Mouse (Mus musculus) midbrain, embryonic 11.5 days (tissue): ENCODE data around the gene Rbms3. TPM values are rescaled to one million over a fixed set of nuclear protein-coding genes. Genes with fewer than 3 reads are reported as not detected.

ENCODE experiments used
- ATAC-seq: fragments of 200-750 bp; cut with Nextera tagmentation; 2 replicates; pipeline ENCODE4 v1.8.0; 2017; ENCODE audit warnings: moderate TSS enrichment, moderate library complexity; ENCODE audit not compliant: low FRiP score
- DNase-seq: peaks from one replicate; pipeline ENCODE4 v3.0.0; 2015; ENCODE audit warnings: low spot score; ENCODE audit errors: missing footprints
- H3K27ac ChIP-seq: fragments of 300-500 bp; sonication (generic); 2 replicates; pipeline ENCODE4 v1.5.1; 2014; ENCODE audit warnings: low read depth, low read length
- H3K27me3 ChIP-seq: fragments of 300-500 bp; sonication (generic); 2 replicates; pipeline ENCODE4 v1.6.1; 2014; ENCODE audit warnings: mild to moderate bottlenecking, low read length, moderate library complexity, mixed read lengths; ENCODE audit not compliant: control insufficient read depth, insufficient read depth
- H3K36me3 ChIP-seq: fragments of 300-500 bp; sonication (generic); 2 replicates; pipeline ENCODE4 v1.6.1; 2014; ENCODE audit warnings: mild to moderate bottlenecking, low read length, moderate library complexity, mixed read lengths; ENCODE audit not compliant: control insufficient read depth, insufficient read depth
- H3K4me1 ChIP-seq: fragments of 300-500 bp; sonication (generic); 2 replicates; pipeline ENCODE4 v1.6.1; 2014; ENCODE audit warnings: low read length; ENCODE audit not compliant: control insufficient read depth, insufficient read depth
- H3K4me2 ChIP-seq: fragments of 300-500 bp; sonication (generic); 2 replicates; pipeline ENCODE4 v1.6.1; 2014; ENCODE audit warnings: mild to moderate bottlenecking, moderate library complexity
- H3K4me3 ChIP-seq: fragments of 300-500 bp; sonication (generic); 2 replicates; pipeline ENCODE4 v1.5.1; 2014; ENCODE audit warnings: low read depth, low read length
- H3K9ac ChIP-seq: fragments of 300-500 bp; sonication (generic); 2 replicates; pipeline ENCODE4 v1.6.1; 2014; ENCODE audit warnings: low read length
- H3K9me3 ChIP-seq: fragments of 300-500 bp; sonication (generic); 2 replicates; pipeline ENCODE4 v1.6.1; 2016; ENCODE audit warnings: low read length; ENCODE audit not compliant: control insufficient read depth
- WGBS: fragments of 180-500 bp; shearing (Covaris S2); extraction: QIAGEN DNeasy Blood & Tissue Kit; methylation state at CpG from one replicate; pipeline ENCODE4 v1.1.7; 2014; 5-methylcytosine and 5-hydroxymethylcytosine counted together
- polyA plus RNA-seq: library from polyadenylated mRNA; unstranded; fragments of >200 nt; fragmentation: Nextera tagmentation; extraction: Ambion mirVana; gene quantifications from 2 replicates; pipeline ENCODE4 v1.2.1, GENCODE M21; 2014

Rbms3 gene
- polyA plus RNA-seq, 1 experiment from 2014 or later = 13.6 TPM

DNA sequence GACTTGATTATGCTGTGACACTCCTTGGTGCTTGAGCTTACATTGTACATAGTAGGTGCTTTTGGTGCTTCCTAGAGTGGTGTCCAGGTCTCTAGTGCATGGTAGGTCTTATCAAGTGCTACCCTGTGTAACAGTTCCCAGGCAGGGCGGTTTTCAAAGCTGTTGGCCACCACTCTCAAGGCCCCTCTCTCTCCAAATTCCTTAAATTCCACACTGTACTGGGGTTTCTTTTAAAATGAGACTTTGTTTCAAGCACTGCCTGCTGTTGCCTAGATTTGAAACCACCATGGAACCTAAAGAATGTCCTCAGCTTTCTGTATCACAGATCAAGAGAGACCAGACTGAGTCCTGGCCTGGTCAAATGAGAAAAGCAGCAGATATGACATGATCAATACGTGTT, 516.1 kb downstream of the Rbms3 start:
- Histone ChIP-seq H3K9me3 (no peaks in the 10 kb centered on the region), H3K27me3 (no peaks in the 10 kb centered on the region), H3K27ac (no peak overlapping the region), H3K36me3 (no peaks in the 10 kb centered on the region), H3K4me3 (no peak overlapping the region), H3K4me1 (no peaks in the 10 kb centered on the region), H3K9ac (no peak overlapping the region), H3K4me2 (no peak overlapping the region)
- no peak for DNase-seq
- 59% methylated on average over 2 of the region's 2 CpGs for WGBS
- ATAC-seq = no peak

DNA sequence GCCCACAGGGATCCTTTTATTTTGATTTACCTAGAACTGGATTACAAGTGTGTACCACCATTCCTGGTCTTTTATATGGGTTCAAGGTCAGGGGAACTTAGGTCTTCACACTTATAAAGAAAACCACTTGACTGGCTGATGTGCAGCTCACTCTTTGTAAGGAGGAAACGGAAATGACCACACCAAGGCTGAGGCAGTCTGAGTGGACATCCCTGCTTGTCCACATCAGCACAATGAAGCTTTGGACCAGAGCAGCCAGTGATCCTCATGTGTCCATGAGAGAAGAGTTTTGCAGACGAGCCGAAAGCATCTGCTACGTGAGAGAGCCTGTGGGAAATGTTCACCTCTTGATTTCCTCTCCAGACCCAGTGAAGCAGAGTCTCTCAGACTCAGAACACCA, 521.8 kb downstream of the Rbms3 start:
- ATAC-seq (no peak), DNase-seq (no peak)
- no peak overlapping the region for H3K27ac ChIP-seq
- no peak overlapping the region for H3K9ac ChIP-seq
- WGBS = 96% methylated on average over 4 of the region's 4 CpGs
- no peak overlapping the region for H3K4me3 ChIP-seq
- H3K4me2 ChIP-seq = no peak overlapping the region
- H3K4me1 ChIP-seq = no peaks in the 10 kb centered on the region
- no peaks in the 10 kb centered on the region for H3K36me3 ChIP-seq
- no peaks in the 10 kb centered on the region for H3K27me3 ChIP-seq
- no peaks in the 10 kb centered on the region for H3K9me3 ChIP-seq

- H3K36me3 ChIP-seq = no peaks in the 10 kb centered on the region
- no peaks in the 10 kb centered on the region for H3K4me1 ChIP-seq
- DNase-seq = no peak
- ATAC-seq = no peak
- WGBS = 70% methylated on average over 19 of the region's 19 CpGs
- no peaks in the 10 kb centered on the region for H3K27me3 ChIP-seq
- H3K9me3 ChIP-seq = no peaks in the 10 kb centered on the region
- H3K27ac ChIP-seq = no peak overlapping the region
- no peak overlapping the region for H3K4me2 ChIP-seq
- no peak overlapping the region for H3K4me3 ChIP-seq
- H3K9ac ChIP-seq = no peak overlapping the region
These were observed 527.3 kb downstream of the Rbms3 start for GRCm38 (mm10) chr9:117102198-117102930.

DNA sequence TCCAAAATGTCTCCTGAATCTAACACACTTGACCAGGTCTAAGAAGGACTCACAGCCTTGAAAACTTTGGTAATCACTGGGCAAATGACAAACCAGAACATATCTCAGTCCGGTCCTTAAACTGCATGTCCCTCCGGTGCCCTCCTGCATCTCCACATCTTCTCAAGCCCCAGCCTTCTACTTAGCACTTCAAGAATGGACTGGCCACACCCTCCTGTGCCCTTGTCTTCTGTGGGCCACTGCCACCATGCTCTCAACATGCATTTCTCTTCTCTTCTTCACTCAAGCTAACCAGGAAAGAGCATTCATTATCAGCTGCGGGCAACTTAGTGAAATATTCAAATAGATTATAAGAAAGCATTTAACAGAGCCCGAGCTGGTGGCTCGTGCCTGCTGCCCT, 529.5 kb downstream of the Rbms3 start:
- Histone ChIP-seq H3K4me3 (no peak overlapping the region), H3K36me3 (no peaks in the 10 kb centered on the region), H3K27me3 (no peaks in the 10 kb centered on the region), H3K9me3 (no peaks in the 10 kb centered on the region), H3K4me1 (no peaks in the 10 kb centered on the region), H3K9ac (no peak overlapping the region), H3K4me2 (no peak overlapping the region), H3K27ac (no peak overlapping the region)
- 86% methylated on average over 5 of the region's 5 CpGs for WGBS
- ATAC-seq (no peak), DNase-seq (no peak)

DNA sequence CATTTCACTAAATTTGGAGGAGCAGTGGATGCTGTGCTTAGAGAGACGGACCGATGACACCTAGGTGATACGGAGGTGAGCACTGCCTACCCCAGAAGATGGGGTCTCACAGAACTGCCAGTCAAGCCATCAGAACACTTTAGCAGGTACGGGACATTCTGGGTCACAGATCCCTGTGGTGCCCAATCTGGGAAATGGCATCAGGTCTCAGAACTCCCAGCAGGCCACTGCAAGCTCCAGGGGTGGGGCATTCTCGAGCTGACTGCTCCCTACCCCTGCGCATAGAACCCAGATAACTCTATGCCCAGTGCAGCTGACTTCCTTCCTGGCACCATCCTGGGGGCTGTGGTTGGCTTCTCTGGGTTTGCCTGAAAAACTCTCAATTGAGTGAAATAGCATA, 536.2 kb downstream of the Rbms3 start:
- H3K36me3 ChIP-seq = no peaks in the 10 kb centered on the region
- no peak overlapping the region for H3K4me2 ChIP-seq
- H3K9ac ChIP-seq = no peak overlapping the region
- H3K27me3 ChIP-seq = no peaks in the 10 kb centered on the region
- no peaks in the 10 kb centered on the region for H3K9me3 ChIP-seq
- H3K4me3 ChIP-seq = no peak overlapping the region
- WGBS = 85% methylated on average over 6 of the region's 6 CpGs
- DNase-seq (no peak), ATAC-seq (no peak)
- no peaks in the 10 kb centered on the region for H3K4me1 ChIP-seq
- H3K27ac ChIP-seq = no peak overlapping the region

- Histone ChIP-seq H3K27me3 (no peaks in the 10 kb centered on the region), H3K27ac (no peak overlapping the region), H3K4me3 (no peak overlapping the region), H3K36me3 (no peaks in the 10 kb centered on the region), H3K9me3 (no peaks in the 10 kb centered on the region), H3K9ac (no peak overlapping the region), H3K4me2 (no peak overlapping the region), H3K4me1 (no peaks in the 10 kb centered on the region)
- WGBS = 90% methylated on average over 8 of the region's 8 CpGs
- peak; percentile 31 for DNase-seq
- no peak for ATAC-seq
These were observed 537.5 kb downstream of the Rbms3 start for GRCm38 (mm10) chr9:117092177-117092555.

DNA sequence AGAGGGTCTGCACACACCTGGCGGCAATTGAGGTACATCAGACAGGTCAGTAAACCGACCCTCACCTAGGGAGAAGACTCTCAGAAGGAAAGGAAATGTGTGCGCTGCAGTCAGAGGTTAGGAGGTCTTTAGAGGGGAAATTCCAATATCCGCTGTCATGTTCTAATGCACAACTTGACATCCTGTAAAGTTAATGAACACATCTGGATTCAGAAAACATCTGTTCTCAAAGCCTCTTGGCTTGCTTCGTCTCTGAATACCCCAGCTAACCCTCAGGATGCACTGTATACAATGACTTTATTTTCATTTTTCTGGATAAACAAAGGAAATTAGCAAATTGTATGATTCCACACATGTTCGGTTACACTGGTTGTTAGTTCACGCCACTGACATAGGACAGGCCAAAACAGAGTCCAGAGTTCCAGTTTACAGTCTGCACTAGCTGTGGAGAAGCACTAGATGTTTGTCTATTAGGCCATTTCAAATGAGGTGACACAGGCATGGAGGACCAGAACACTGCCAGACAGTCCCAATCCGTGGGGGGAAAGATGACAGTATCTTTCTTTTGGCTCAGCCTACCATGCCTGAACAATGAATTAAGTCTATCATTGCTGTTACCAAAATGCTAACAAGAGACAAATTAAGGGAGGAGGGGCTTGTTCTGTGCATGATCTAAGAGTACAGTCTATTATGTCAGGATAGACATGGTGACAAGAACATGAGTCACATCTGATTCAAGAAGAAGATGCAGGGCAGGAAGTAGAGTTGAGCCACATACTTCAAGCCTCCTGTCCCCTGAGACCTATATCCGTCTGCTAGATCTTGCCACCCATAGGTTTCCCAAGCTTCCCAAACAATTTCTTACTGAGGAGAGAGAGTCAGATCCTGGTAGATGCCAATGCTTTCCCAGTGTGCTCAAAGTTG, 538.2 kb downstream of the Rbms3 start:
- Histone ChIP-seq H3K4me3 (no peak overlapping the region), H3K9me3 (no peaks in the 10 kb centered on the region), H3K36me3 (no peaks in the 10 kb centered on the region), H3K4me2 (no peak overlapping the region), H3K27me3 (no peaks in the 10 kb centered on the region), H3K4me1 (no peaks in the 10 kb centered on the region), H3K27ac (no peak overlapping the region), H3K9ac (no peak overlapping the region)
- DNase-seq = peak; percentile 75
- ATAC-seq = no peak
- 87% methylated on average over 9 of the region's 9 CpGs for WGBS

DNA sequence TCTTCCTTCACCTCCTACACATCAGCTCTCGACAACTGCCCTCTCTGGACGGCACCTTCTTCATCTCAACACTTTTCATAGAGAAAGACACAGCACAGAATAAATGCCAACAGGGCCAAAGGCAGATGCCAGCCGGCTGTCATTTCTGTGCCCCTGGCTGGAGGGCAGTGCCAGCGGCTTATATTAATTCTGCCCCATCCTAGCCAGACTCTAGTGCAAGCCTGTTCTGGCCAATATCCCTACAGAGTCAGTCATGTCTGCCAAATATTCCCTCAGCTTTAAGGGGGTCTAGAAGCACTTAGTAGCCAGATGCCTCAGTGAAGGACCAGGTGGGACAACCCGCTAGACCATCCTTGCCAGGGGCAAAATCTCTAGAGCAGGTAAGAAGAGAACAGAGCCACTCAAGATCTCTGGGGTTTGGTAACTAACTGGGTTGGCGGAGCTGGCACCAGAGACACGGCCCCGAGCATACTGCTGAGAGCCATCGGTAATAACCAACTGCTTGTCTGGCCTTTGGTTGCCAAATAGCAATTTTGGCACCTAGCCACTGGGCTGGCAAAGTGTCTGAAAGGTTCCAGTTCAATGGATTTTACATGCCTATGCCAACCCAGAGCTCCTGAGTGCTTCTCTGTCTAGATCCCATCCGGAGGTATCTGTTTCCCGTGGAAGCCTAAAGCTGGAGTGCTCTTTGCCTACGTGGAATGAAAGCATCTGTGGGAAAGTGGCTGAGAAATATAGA, 540.1 kb downstream of the Rbms3 start:
- ATAC-seq (no peak), DNase-seq (peak; percentile 49)
- no peaks in the 10 kb centered on the region for H3K36me3 ChIP-seq
- WGBS = 95% methylated on average over 12 of the region's 12 CpGs
- H3K27me3 ChIP-seq = no peaks in the 10 kb centered on the region
- H3K4me2 ChIP-seq = no peak overlapping the region
- H3K9me3 ChIP-seq = no peaks in the 10 kb centered on the region
- H3K4me3 ChIP-seq = no peak overlapping the region
- H3K9ac ChIP-seq = no peak overlapping the region
- H3K27ac ChIP-seq = no peak overlapping the region
- H3K4me1 ChIP-seq = no peaks in the 10 kb centered on the region

DNA sequence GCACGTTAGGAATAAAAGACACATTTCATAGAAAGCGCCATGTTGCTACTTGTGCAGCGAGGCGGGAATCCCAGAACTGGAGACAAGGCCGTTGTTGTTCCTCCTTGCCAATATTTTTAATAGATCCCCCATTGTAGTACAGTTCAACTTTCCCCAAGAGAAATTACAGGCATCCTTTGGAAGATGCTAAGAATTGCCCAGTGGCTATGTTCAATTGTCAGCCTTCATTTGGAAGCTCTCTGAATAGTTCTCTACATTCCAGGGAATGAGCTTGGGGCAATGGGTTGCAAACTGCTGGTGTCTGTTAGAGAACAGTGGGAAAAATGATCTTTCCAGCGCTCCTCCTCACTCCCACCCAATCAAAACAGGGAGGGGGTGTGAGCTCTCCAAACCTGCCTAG, 541.4 kb downstream of the Rbms3 start:
- ATAC-seq = no peak

More for the DNA sequence above, 541.4 kb downstream of the Rbms3 start:
- no peak for DNase-seq
- 98% methylated on average over 6 of the region's 6 CpGs for WGBS
- H3K4me2 ChIP-seq = no peak overlapping the region
- no peak overlapping the region for H3K27ac ChIP-seq
- H3K4me1 ChIP-seq = no peaks in the 10 kb centered on the region
- H3K9me3 ChIP-seq = no peaks in the 10 kb centered on the region
- no peak overlapping the region for H3K9ac ChIP-seq
- H3K36me3 ChIP-seq = no peaks in the 10 kb centered on the region
- H3K27me3 ChIP-seq = no peaks in the 10 kb centered on the region
- H3K4me3 ChIP-seq = no peak overlapping the region
